Mouse (Mus musculus) limb, embryonic 10.5 days (tissue): Measurements from ENCODE around the gene Pnp2. TPM values are rescaled to one million over a fixed set of nuclear protein-coding genes. Genes with fewer than 3 reads are reported as not detected.

Source experiments
- DNase-seq: peaks from one replicate; pipeline ENCODE4 v3.0.0-alpha.2; 2017; ENCODE audit warnings: low spot score
- H3K27ac ChIP-seq: fragments of 300-500 bp; sonication (generic); 2 replicates; pipeline ENCODE4 v1.5.1; 2016; ENCODE audit warnings: mild to moderate bottlenecking
- H3K27me3 ChIP-seq: fragments of 300-500 bp; sonication (generic); 2 replicates; pipeline ENCODE4 v1.6.1; 2016; ENCODE audit warnings: low read depth, mild to moderate bottlenecking; ENCODE audit not compliant: poor library complexity, severe bottlenecking
- H3K36me3 ChIP-seq: fragments of 300-500 bp; sonication (generic); 2 replicates; pipeline ENCODE4 v1.6.1; 2016; ENCODE audit warnings: mild to moderate bottlenecking, moderate library complexity
- H3K4me1 ChIP-seq: fragments of 300-500 bp; sonication (generic); 2 replicates; pipeline ENCODE4 v1.6.1; 2016
- H3K4me3 ChIP-seq: fragments of 300-500 bp; sonication (generic); 2 replicates; pipeline ENCODE4 v1.5.1; 2016; ENCODE audit warnings: mild to moderate bottlenecking, moderate library complexity
- H3K9me3 ChIP-seq: fragments of 300-500 bp; sonication (generic); replicated peaks from 2 replicates; pipeline ENCODE4 v1.6.1; 2016; ENCODE audit warnings: mild to moderate bottlenecking
- WGBS: fragments of 180-500 bp; shearing (Covaris S2); methylation state at CpG from one replicate; pipeline ENCODE4 v1.1.7; 2016; 5-methylcytosine and 5-hydroxymethylcytosine counted together
- polyA plus RNA-seq: library from polyadenylated mRNA; unstranded; fragments of >200 nt; fragmentation: Nextera tagmentation; extraction: Ambion mirVana; gene quantifications from 2 replicates; pipeline ENCODE4 v1.2.1, GENCODE M21; 2016

The Pnp2 gene
- polyA plus RNA-seq, 1 experiment from 2014 or later: 0.48 TPM

DNA sequence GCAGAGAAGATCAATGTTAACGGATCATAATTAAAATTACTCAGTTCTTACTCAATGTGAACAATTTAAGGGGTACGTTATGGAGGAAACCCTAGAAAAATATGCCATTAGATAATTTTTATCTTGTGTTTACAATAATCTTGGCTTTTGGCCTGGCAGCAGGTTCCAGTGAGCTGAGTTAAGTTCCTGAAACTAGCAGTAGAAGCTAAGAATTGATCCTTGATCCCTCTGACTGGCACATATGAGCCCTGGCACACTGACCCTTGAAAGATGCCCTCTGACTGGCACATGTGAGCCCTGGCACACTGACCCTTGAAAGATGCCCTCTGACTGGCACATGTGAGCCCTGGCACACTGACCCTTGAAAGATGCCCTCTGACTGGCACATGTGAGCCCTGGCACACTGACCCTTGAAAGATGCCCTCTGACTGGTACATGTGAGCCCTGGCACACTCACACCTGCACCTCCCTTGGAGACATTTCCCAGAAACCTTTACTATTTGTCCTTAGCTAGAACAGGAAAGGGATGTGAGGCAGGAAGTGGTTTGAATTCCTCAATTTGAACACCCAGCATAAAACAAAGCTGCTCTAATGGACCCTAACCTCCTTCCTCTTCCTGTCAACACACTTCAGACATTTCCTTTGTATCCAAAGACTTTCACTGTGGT lies 42.3 kb downstream of the Pnp2 start:
- WGBS: 95% methylated on average over 2 of the region's 2 CpGs
- H3K9me3 ChIP-seq: no peaks in the 10 kb centered on the region
- H3K27me3 ChIP-seq: no peaks in the 10 kb centered on the region
- no peak for DNase-seq
- H3K4me3 ChIP-seq: no peak overlapping the region
- no peaks in the 10 kb centered on the region for H3K36me3 ChIP-seq
- no peak overlapping the region for H3K27ac ChIP-seq
- H3K4me1 ChIP-seq: no peaks in the 10 kb centered on the region

DNA sequence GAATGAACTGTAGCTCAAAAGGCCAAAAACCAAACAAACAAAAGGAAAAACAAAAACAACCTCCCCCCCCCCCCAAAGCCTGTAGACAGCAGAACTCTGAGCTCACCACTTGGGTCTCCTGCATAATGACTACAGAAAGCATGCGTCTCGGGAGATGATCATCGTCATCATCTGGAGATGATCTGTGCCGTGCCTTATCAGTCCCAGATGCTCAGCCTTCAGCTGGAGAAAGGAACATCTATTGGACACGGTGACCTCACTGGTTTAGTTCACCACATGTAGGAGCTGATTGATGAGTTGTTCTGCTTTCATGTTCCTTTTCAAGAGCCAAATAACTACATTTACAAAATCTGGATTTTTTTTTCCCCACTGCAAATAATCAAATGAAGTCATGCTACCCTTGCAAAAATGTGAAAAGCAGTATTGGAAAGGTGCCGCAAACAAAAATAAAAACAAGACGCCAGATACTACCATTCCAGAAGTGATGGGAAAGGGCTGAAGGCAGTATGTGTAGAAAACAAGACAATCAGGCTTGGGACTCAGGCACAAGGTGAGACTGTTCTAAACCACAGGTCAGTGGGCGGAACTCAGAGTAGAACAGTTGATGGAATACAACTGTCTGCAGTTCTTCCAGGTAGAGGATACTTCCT lies 51.5 kb downstream of the Pnp2 start, which contains the start of gene Rnase10:
Gene Rnase10, plus strand, starts transcription at position 600 of the 650 bp plus-strand sequence.
- no peak within 1 kb of the TSS for H3K27ac ChIP-seq
- DNase-seq: no peak
- 54% methylated on average over 8 of the region's 8 CpGs for WGBS

DNA sequence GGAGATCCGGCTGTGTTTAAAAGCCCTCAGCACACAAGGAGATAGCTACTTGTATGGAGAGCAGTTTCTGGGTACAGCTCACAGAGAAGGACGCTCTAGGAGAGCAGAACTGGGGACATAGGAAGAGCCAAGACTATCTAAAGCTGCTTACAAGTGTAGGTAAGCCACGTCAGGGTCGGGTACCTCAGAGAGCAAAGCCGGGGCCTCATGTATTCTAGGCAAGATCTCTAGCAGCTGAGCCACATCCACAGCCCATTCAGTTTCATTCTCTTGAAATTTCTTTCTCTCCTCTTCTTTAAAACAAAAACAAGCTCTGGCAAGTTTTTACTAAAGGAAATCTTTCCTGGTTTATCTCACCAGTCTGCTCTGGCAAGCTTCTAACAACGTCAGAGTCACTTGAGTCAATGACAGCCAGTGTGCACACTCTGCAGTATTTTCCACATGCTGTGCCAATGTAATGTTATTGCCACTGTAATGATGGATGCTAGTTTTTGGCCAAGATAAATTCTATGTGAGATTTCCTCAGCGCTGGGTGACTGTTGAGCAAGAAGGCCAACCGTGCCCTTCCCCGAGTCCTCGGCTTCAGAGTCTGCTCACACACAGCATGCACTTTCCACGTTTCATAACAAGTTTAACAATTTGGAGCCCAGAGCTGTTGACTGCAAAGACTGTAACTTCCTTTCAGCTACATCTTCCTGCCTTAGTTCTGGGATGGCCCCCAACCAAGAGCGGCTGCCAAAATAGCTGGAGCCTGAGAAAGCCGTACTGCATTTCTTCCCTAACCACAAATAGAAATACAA lies 52.3 kb downstream of the Pnp2 start:
- H3K4me1 ChIP-seq: no peaks in the 10 kb centered on the region
- 84% methylated on average over 13 of the region's 13 CpGs for WGBS
- no peak for DNase-seq
- no peaks in the 10 kb centered on the region for H3K9me3 ChIP-seq
- no peak overlapping the region for H3K4me3 ChIP-seq
- no peaks in the 10 kb centered on the region for H3K36me3 ChIP-seq
- H3K27me3 ChIP-seq: no peaks in the 10 kb centered on the region
- H3K27ac ChIP-seq: no peak overlapping the region

More for the DNA sequence above, 51.5 kb downstream of the Pnp2 start, which contains the start of gene Rnase10:
- no peaks in the 10 kb centered on the region for H3K27me3 ChIP-seq
- H3K4me3 ChIP-seq: no peak within 1 kb of the TSS
- no peaks in the 10 kb centered on the region for H3K4me1 ChIP-seq
- no peaks in the 10 kb centered on the region for H3K9me3 ChIP-seq
- no peaks in the 10 kb centered on the region for H3K36me3 ChIP-seq

DNA sequence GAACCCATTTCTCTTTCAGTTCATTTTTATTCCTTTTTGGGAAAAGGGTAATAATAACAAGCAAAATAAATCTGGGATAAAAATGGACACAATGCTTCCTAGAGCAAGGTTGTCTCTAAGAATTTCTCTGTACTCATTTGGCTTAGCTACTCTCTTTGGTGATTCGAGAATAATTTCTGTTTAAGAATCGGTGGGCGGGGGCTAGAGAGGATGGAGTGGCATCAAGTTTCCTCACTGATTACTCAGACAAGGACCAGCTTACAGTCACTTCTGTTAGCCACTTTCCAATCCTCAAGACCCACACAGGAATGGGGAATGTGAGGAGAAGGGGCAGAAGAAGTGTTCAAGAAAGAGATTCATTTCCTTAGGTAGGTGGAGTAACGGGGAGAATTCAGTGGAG lies 53.0 kb downstream of the Pnp2 start:
- 88% methylated on average over 4 of the region's 4 CpGs for WGBS
- Histone ChIP-seq H3K4me1 (no peaks in the 10 kb centered on the region), H3K9me3 (no peaks in the 10 kb centered on the region), H3K27me3 (no peaks in the 10 kb centered on the region), H3K36me3 (no peaks in the 10 kb centered on the region), H3K4me3 (no peak overlapping the region), H3K27ac (no peak overlapping the region)
- DNase-seq: no peak

DNA sequence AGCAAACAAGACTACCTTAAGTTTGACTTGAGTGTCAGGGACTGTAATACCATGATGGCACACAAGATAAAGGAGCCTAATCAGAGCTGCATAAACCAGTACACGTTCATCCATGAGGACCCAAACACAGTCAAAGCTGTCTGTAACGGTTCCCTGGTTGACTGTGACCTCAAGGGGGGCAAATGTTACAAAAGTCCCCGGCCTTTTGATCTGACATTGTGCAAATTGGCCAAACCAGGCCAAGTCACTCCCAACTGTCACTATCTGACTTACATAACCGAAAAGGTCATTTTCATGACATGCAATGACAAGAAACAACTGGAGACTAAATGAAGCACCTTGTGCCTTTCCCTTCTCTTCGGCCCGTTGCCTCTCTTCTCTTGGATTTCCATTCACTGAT lies 53.8 kb downstream of the Pnp2 start:
- Histone ChIP-seq H3K27ac (no peak overlapping the region), H3K27me3 (no peaks in the 10 kb centered on the region), H3K9me3 (no peaks in the 10 kb centered on the region), H3K4me3 (no peak overlapping the region), H3K4me1 (no peaks in the 10 kb centered on the region), H3K36me3 (no peaks in the 10 kb centered on the region)
- no peak for DNase-seq
- WGBS: 85% methylated on average over 6 of the region's 6 CpGs

Other genes starting within 250 kb of the Pnp2 start
- gene Olfr748, start 248.6 kb upstream of the Pnp2 start, polyA plus RNA-seq: not detected in 2 replicates
- not detected in 2 replicates for gene Olfr749, start 210.9 kb upstream of the Pnp2 start, polyA plus RNA-seq
- gene Ttc5, start 170.5 kb upstream of the Pnp2 start, polyA plus RNA-seq: 91.9 and 96.1 TPM in 2 replicates
- gene Ccnb1ip1, start 148.3 kb upstream of the Pnp2 start, polyA plus RNA-seq: not detected in 2 replicates
- 63.3 and 77.2 TPM in 2 replicates for gene Parp2, start 148.2 kb upstream of the Pnp2 start, polyA plus RNA-seq
- 3.8 and 5.7 TPM in 2 replicates for gene Tep1, start 85.4 kb upstream of the Pnp2 start, polyA plus RNA-seq
- 0.06 and 0.10 TPM in 2 replicates for gene Klhl33, start 58.5 kb upstream of the Pnp2 start, polyA plus RNA-seq
- gene Osgep, start 31.1 kb upstream of the Pnp2 start, polyA plus RNA-seq: 179 and 201 TPM in 2 replicates
- gene Apex1, start 31.0 kb upstream of the Pnp2 start, polyA plus RNA-seq: 526 and 613 TPM in 2 replicates
- 45.4 and 51.9 TPM in 2 replicates for gene Pip4p1, start 25.1 kb upstream of the Pnp2 start, polyA plus RNA-seq
- gene Pnp, start 24.9 kb upstream of the Pnp2 start, polyA plus RNA-seq: 88.3 and 89.7 TPM in 2 replicates
- gene Gm49342, start 11.5 kb upstream of the Pnp2 start, polyA plus RNA-seq: not detected in 2 replicates
- not detected in 2 replicates for gene Rnase10, start 51.8 kb downstream of the Pnp2 start, polyA plus RNA-seq
- not detected in 2 replicates for gene Rnase9, start 85.9 kb downstream of the Pnp2 start, polyA plus RNA-seq
- gene Rnase11, start 94.2 kb downstream of the Pnp2 start, polyA plus RNA-seq: not detected in 2 replicates
- gene Rnase12, start 101.7 kb downstream of the Pnp2 start, polyA plus RNA-seq: 0.30 TPM in 1 of 2 replicates, not detected in the other
- gene Olfr750, start 118.4 kb downstream of the Pnp2 start, polyA plus RNA-seq: not detected in 2 replicates
- 5.1 and 6.6 TPM in 2 replicates for gene Rnase4, start 135.1 kb downstream of the Pnp2 start, polyA plus RNA-seq
- 1.5 and 1.8 TPM in 2 replicates for gene Ang, start 135.2 kb downstream of the Pnp2 start, polyA plus RNA-seq
- gene Eddm3b, start 158.4 kb downstream of the Pnp2 start, polyA plus RNA-seq: not detected in 2 replicates
- gene Rnase6, start 167.9 kb downstream of the Pnp2 start, polyA plus RNA-seq: 0.14 TPM in 1 of 2 replicates, not detected in the other
- gene Rnase1, start 190.8 kb downstream of the Pnp2 start, polyA plus RNA-seq: 0.15 TPM in 1 of 2 replicates, not detected in the other
- gene Rnase2b, start 206.3 kb downstream of the Pnp2 start, polyA plus RNA-seq: not detected in 2 replicates
- gene Ang2, start 243.2 kb downstream of the Pnp2 start, polyA plus RNA-seq: not detected in 2 replicates
- gene Ear14, start 247.4 kb downstream of the Pnp2 start, polyA plus RNA-seq: not detected in 2 replicates